Mouse (Mus musculus): ENCODE results near the gene Eri2.

- no peak for TF ChIP-seq CTCF (IDR thresholded peaks at IDR 0.05; ENCODE audit: borderline replicate concordance, insufficient read depth, low read length)
- TF ChIP-seq POLR2A (IDR thresholded peaks at IDR 0.05; ENCODE audit: low read depth, low read length), result no peak
Measured at GRCm38 (mm10) chr7:119727621-119728020, 66.2 kb downstream of the Eri2 start.

Data from embryonic fibroblast, embryonic 13.5 days (primary cell).